Mouse (Mus musculus) lung, embryonic 14.5 days (tissue): Measurements from ENCODE around the gene Polr3h. TPM values are rescaled to one million over a fixed set of nuclear protein-coding genes. Genes with fewer than 3 reads are reported as not detected.
"Not testable (repeated sequence)": the region's sequence is repeated elsewhere in the genome, so short reads cannot be mapped to it uniquely, and the experiment has no call there.

Experiments used
- ATAC-seq: fragments of 200-750 bp; cut with Nextera tagmentation; 2 replicates; pipeline ENCODE4 v1.8.0; 2017; ENCODE audit warnings: mild to moderate bottlenecking, moderate TSS enrichment, moderate library complexity; ENCODE audit not compliant: insufficient read depth
- DNase-seq: peaks from one replicate; pipeline ENCODE4 v3.0.0-alpha.2; 2015
- H3K27ac ChIP-seq: fragments of 300-500 bp; sonication (generic); 2 replicates; pipeline ENCODE4 v1.5.1; 2014; ENCODE audit warnings: low read depth, mild to moderate bottlenecking, moderate library complexity
- H3K27me3 ChIP-seq: fragments of 300-500 bp; sonication (generic); 2 replicates; pipeline ENCODE4 v1.6.1; 2014; ENCODE audit warnings: low read length, control low read depth; ENCODE audit not compliant: insufficient read depth
- H3K36me3 ChIP-seq: fragments of 300-500 bp; sonication (generic); 2 replicates; pipeline ENCODE4 v1.6.1; 2014; ENCODE audit warnings: control low read depth; ENCODE audit not compliant: insufficient read depth
- H3K4me1 ChIP-seq: fragments of 300-500 bp; sonication (generic); 2 replicates; pipeline ENCODE4 v1.6.1; 2014; ENCODE audit warnings: antibody characterized with exemption, control low read depth; ENCODE audit not compliant: insufficient read depth
- H3K4me2 ChIP-seq: fragments of 300-500 bp; sonication (generic); 2 replicates; pipeline ENCODE4 v1.6.1; 2014; ENCODE audit warnings: mild to moderate bottlenecking
- H3K4me3 ChIP-seq: fragments of 300-500 bp; sonication (generic); 2 replicates; pipeline ENCODE4 v1.5.1; 2014; ENCODE audit warnings: low read depth, low read length
- H3K9ac ChIP-seq: fragments of 300-500 bp; sonication (generic); 2 replicates; pipeline ENCODE4 v1.6.1; 2014
- H3K9me3 ChIP-seq: fragments of 300-500 bp; sonication (generic); 2 replicates; pipeline ENCODE4 v1.6.1; 2016; ENCODE audit warnings: low read depth, low read length, control low read depth
- CTCF ChIP-seq: IDR thresholded peaks from 2 replicates; pipeline ENCODE4 v1.5.1; 2016; ENCODE audit warnings: antibody characterized with exemption, low read depth
- WGBS: fragments of 180-500 bp; shearing (Covaris S2); extraction: QIAGEN DNeasy Blood & Tissue Kit; methylation state at CpG from one replicate; pipeline ENCODE4 v1.1.7; 2014; 5-methylcytosine and 5-hydroxymethylcytosine counted together
- polyA plus RNA-seq: library from polyadenylated mRNA; unstranded; fragments of >200 nt; fragmentation: Nextera tagmentation; extraction: Ambion mirVana; gene quantifications from 2 replicates; pipeline ENCODE4 v1.2.1, GENCODE M21; 2014

Polr3h gene
- polyA plus RNA-seq, 1 experiment from 2014 or later = 74.4 TPM

- peaks cover 55% of the 10 kb centered on the region for H3K36me3 ChIP-seq
- TF ChIP-seq CTCF = peak; percentile 90
- no peaks in the 10 kb centered on the region for H3K27me3 ChIP-seq
- no peaks in the 10 kb centered on the region for H3K4me1 ChIP-seq
- WGBS = 46% methylated on average over 6 of the region's 6 CpGs
- H3K27ac ChIP-seq = no peak overlapping the region
- DNase-seq (peak; percentile 78), ATAC-seq (peak; percentile 39; the same call in 1 of the 2 replicates)
- no peaks in the 10 kb centered on the region for H3K9me3 ChIP-seq
- no peak overlapping the region for H3K4me2 ChIP-seq
- no peak overlapping the region for H3K4me3 ChIP-seq
- no peak overlapping the region for H3K9ac ChIP-seq
These were observed 8.2 kb downstream of the Polr3h start for GRCm38 (mm10) chr15:81917621-81918463.

DNA sequence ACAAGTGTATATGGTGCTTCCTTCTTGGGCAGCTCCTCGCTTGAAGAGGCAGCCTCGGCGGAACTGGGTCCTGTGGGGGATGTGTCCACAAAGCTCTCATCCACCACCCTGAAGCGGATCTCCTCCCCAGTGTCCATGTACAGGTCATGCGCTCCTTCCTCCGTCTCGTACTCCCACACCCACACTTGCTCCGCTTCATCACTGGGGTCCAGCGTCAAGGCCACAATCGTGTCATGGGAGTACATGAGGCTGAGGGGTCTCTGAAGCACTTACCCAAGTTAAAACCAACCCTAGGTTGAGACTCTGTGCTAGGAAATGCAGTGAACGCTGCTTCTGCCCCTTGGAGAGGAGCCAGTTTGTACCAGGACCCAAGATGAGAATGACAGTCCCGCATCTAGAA is 8.8 kb downstream of the Polr3h start:
- no peaks in the 10 kb centered on the region for H3K4me1 ChIP-seq
- TF ChIP-seq CTCF = no peak
- H3K4me2 ChIP-seq = no peak overlapping the region
- WGBS = 85% methylated on average over 12 of the region's 12 CpGs
- H3K9me3 ChIP-seq = no peaks in the 10 kb centered on the region
- no peak overlapping the region for H3K9ac ChIP-seq
- no peak overlapping the region for H3K27ac ChIP-seq
- H3K4me3 ChIP-seq = no peak overlapping the region
- DNase-seq (no peak), ATAC-seq (no peak)
- no peaks in the 10 kb centered on the region for H3K27me3 ChIP-seq
- H3K36me3 ChIP-seq = peaks cover 61% of the 10 kb centered on the region

DNA sequence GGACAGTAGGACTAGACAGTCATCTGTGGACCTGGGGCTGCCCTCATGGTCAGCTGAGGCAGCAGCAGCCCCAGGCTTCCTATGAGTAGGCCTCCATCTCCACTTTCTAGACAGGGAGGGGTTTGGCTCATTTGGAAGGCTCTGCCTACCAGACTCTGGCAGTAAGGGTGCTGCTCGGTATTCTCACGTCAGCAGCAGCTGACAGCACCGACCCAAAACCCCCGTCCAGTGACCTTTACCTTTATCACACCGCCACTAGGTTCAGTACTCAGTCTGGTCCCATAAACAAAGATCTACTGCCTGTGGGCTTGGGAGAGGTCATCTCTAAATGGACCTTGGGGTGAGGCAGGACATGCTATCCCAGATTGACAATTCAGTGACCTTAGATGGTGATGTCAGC is 10.4 kb downstream of the Polr3h start:
- no peak for TF ChIP-seq CTCF
- Histone ChIP-seq H3K4me1 (no peaks in the 10 kb centered on the region), H3K27me3 (no peaks in the 10 kb centered on the region), H3K9ac (no peak overlapping the region), H3K27ac (no peak overlapping the region), H3K4me2 (no peak overlapping the region), H3K9me3 (no peaks in the 10 kb centered on the region), H3K36me3 (peaks cover 76% of the 10 kb centered on the region), H3K4me3 (no peak overlapping the region)
- ATAC-seq = no peak
- WGBS = 58% methylated on average over 5 of the region's 5 CpGs
- no peak for DNase-seq

GRCm38 (mm10) chr15:81914668-81915067 is 11.4 kb downstream of the Polr3h start:
- Histone ChIP-seq H3K36me3 (peaks cover 84% of the 10 kb centered on the region), H3K27me3 (no peaks in the 10 kb centered on the region), H3K27ac (no peak overlapping the region), H3K4me3 (no peak overlapping the region), H3K4me1 (no peaks in the 10 kb centered on the region), H3K4me2 (no peak overlapping the region), H3K9ac (no peak overlapping the region), H3K9me3 (no peaks in the 10 kb centered on the region)
- DNase-seq (no peak), ATAC-seq (no peak)
- TF ChIP-seq CTCF = no peak
- 80% methylated on average over 5 of the region's 5 CpGs for WGBS

- no peak for TF ChIP-seq CTCF
- H3K27ac ChIP-seq = no peak overlapping the region
- H3K36me3 ChIP-seq = peaks cover 93% of the 10 kb centered on the region
- no peak overlapping the region for H3K4me3 ChIP-seq
- H3K9ac ChIP-seq = no peak overlapping the region
- WGBS = 65% methylated on average over 2 of the region's 2 CpGs
- no peaks in the 10 kb centered on the region for H3K9me3 ChIP-seq
- H3K27me3 ChIP-seq = no peaks in the 10 kb centered on the region
- no peaks in the 10 kb centered on the region for H3K4me1 ChIP-seq
- ATAC-seq (no peak), DNase-seq (no peak)
- H3K4me2 ChIP-seq = no peak overlapping the region
These were observed 13.5 kb downstream of the Polr3h start for GRCm38 (mm10) chr15:81912498-81912897.

DNA sequence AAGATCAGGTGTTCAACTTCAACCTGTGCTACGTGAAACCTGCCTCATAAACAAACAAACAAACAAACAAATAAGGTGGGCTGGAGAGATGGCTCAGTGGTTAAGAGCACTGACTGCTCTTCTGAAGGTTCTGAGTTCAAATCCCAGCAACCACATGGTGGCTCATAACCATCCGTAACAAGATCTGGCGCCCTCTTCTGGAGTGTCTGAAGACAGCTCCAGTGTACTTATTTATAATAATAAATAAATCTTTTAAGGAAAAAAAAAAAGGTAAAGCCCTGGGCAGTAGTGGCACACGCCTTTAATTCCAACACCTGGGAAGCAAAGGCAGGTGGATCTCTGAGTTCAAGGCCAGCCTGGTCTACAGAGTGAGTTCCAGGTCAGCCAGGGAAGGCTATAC is 17.3 kb downstream of the Polr3h start:
- not testable (repeated sequence) for ATAC-seq

GRCm38 (mm10) chr15:81907953-81908352 is 18.1 kb downstream of the Polr3h start:
- Histone ChIP-seq H3K4me2 (no peak overlapping the region), H3K9me3 (no peaks in the 10 kb centered on the region), H3K9ac (no peak overlapping the region), H3K27ac (no peak overlapping the region), H3K36me3 (peaks cover 94% of the 10 kb centered on the region), H3K4me1 (no peaks in the 10 kb centered on the region), H3K27me3 (no peaks in the 10 kb centered on the region), H3K4me3 (no peak overlapping the region)
- WGBS = 72% methylated on average over 8 of the region's 8 CpGs
- TF ChIP-seq CTCF = no peak
- DNase-seq = no peak
- ATAC-seq = no peak

More for the DNA sequence above, 17.3 kb downstream of the Polr3h start:
- not testable (repeated sequence) for H3K27me3 ChIP-seq, H3K4me3 ChIP-seq, H3K9ac ChIP-seq, H3K27ac ChIP-seq, DNase-seq, H3K4me2 ChIP-seq, H3K9me3 ChIP-seq, H3K4me1 ChIP-seq
- 74% methylated on average over 4 of the region's 4 CpGs for WGBS
- peaks cover 94% of the 10 kb centered on the region for H3K36me3 ChIP-seq
